Mouse (Mus musculus) adrenal gland, adult 2 months (tissue): ENCODE measurements around the gene Cmpk2. TPM values are rescaled to one million over a fixed set of nuclear protein-coding genes. Genes with fewer than 3 reads are reported as not detected.
"Not testable (repeated sequence)": the region's sequence is repeated elsewhere in the genome, so short reads cannot be mapped to it uniquely, and the experiment has no call there.

ENCODE experiments used
- DNase-seq: peaks from one replicate; pipeline ENCODE4 v3.0.0; 2021
- polyA plus RNA-seq: library from polyadenylated mRNA; depleted of rRNA; stranded (reverse); fragments of >200 nt; gene quantifications from 2 replicates; pipeline ENCODE4 v1.2.3, GENCODE M21; 2012; rRNA removed
- total RNA-seq, 2 experiments: library from RNA; stranded (reverse); gene quantifications; 2 replicates each; pipeline ENCODE4 v1.2.3; 2021

The Cmpk2 gene
- total and polyA plus RNA-seq, 3 experiments = 11.1 to 19.5 (median 19.3) TPM

GRCm38 (mm10) chr12:26478196-26479004 is 9.4 kb downstream of the Cmpk2 start:
- peak; percentile 85 for DNase-seq

- not testable (repeated sequence) for DNase-seq
Measured at GRCm38 (mm10) chr12:26485738-26486580, 17.0 kb downstream of the Cmpk2 start.

GRCm38 (mm10) chr12:26487874-26488616 is 19.0 kb downstream of the Cmpk2 start:
- peak; percentile 56 for DNase-seq

GRCm38 (mm10) chr12:26488617-26489274 is 19.7 kb downstream of the Cmpk2 start:
- no peak for DNase-seq

- DNase-seq = no peak
Measured at GRCm38 (mm10) chr12:26489942-26490341, 20.9 kb downstream of the Cmpk2 start.

- no peak for DNase-seq
Measured at GRCm38 (mm10) chr12:26501042-26501441, 32.0 kb downstream of the Cmpk2 start.

GRCm38 (mm10) chr12:26510971-26511370 is 42.0 kb downstream of the Cmpk2 start:
- DNase-seq = peak; percentile 59

- peak; percentile 76 for DNase-seq
Measured at GRCm38 (mm10) chr12:26518206-26518605, 49.2 kb downstream of the Cmpk2 start.

GRCm38 (mm10) chr12:26524943-26525697 is 56.1 kb downstream of the Cmpk2 start:
- peak; percentile 61 for DNase-seq

GRCm38 (mm10) chr12:26525698-26526026 is 56.7 kb downstream of the Cmpk2 start:
- no peak for DNase-seq

Other genes with a start within 250 kb of the Cmpk2 start
- gene Rnf144a, start 54.0 kb upstream of the Cmpk2 start, total RNA-seq = 10 to 100 TPM; 21.2 to 22.1 TPM
- gene Rnf144a, start 54.0 kb upstream of the Cmpk2 start, polyA plus RNA-seq = 7.9 and 10.5 TPM in 2 replicates
- gene Rsad2, start 12.8 kb upstream of the Cmpk2 start, total RNA-seq = 10 to 100 TPM in 1 of 2 experiments, 1 to 10 TPM in 1; 7.6 to 23.4 TPM
- 5.1 and 7.0 TPM in 2 replicates for gene Rsad2, start 12.8 kb upstream of the Cmpk2 start, polyA plus RNA-seq